Mouse (Mus musculus) gastrocnemius, postnatal 10 days (tissue): ENCODE results near the gene Gm20865. TPM values are rescaled to one million over a fixed set of nuclear protein-coding genes. Genes with fewer than 3 reads are reported as not detected.
"Not testable (repeated sequence)": the region's sequence is repeated elsewhere in the genome, so short reads cannot be mapped to it uniquely, and the experiment has no call there.

Source experiments
- DNase-seq: peaks from one replicate; pipeline ENCODE4 v3.0.0; 2021; ENCODE audit warnings: mixed read lengths
- long read RNA-seq, 2 experiments: library from polyadenylated mRNA; stranded (forward); transcript quantifications; one replicate each; pipeline ENCODE4 v2.0.0; 2021
- total RNA-seq, 2 experiments: library from RNA; stranded (reverse); gene quantifications; 2 replicates each; pipeline ENCODE4 v1.2.3; 2021

The Gm20865 gene
- not detected for total RNA-seq
- long read RNA-seq, experiment 1: 0 reads
- long read RNA-seq, experiment 2: 0 reads

DNA sequence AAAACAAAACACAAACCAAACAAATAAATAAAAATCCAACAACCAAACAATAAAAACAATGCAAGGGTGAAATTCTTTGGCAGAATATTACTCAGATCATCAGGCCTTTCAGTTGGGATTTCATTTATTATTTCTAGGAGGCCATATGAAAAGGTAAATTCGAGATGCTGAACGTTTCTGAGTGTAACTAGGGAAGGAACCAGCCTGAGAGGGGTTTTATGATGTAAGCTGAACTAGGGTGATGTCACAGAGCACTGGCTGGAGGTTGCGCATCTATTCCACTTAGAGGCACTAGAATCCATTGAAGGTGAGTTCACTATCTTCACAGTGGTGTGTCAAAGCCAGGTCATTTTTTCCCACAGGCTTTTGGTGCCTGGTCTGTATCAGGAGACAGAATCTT, at the start of gene Gm20865:
Gm20865 (plus strand) TSS at position 301 of the 400 bp plus-strand sequence.
- not testable (repeated sequence) for DNase-seq

Other genes starting within 250 kb of the Gm20865 start
- gene Gm29866, start 247.9 kb upstream of the Gm20865 start, total RNA-seq: not detected
- not detected for gene Gm20909, start 77.0 kb upstream of the Gm20865 start, total RNA-seq